Mouse (Mus musculus): ENCODE data around the gene Nom1. TPM values are rescaled to one million over a fixed set of nuclear protein-coding genes. Genes with fewer than 3 reads are reported as not detected.

Gene Nom1
- polyA plus RNA-seq, 1 experiment from 2014 or later: 13.4 TPM

DNA sequence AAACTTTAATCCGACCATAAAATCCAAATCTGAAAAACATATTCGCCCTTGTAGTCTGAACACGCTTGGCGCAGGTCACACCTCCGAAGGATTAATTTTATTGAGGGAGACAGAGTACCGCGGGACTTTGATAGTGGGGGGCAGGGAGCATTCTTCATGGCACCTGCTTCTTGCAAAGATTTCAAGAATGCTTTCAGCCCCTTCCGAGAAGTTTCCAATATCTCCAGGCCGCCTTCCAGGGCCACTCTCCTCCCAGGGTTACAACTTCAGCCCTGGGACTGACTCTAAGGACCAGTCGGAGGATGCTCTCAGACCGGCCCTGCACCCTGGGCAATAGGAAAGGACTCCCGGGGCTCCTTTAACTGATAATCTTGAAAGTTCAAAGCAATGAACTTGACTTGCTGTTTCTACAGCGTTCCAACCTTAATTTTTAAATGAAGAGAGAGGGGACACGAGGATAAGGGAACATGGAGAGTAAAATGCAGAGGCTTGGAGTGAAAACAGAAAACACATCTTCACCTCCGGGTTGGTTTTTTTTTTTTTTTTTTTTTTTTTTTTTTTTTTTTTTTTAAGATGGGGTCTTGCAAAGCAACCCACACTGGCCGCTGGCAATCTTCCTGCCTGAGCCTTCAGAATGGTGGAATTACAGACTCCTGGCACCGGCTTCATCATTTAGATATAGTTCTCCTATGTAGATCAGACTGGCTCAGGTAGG lies 34.0 kb downstream of the Nom1 start:
- H3K27me3 ChIP-seq (ENCODE audit: control insufficient read depth, insufficient read depth, low read length): peaks cover 60% of the 10 kb centered on the region
- 1% methylated on average over 17 of the region's 17 CpGs for WGBS
- ATAC-seq (ENCODE audit: low read depth): no peak
- H3K4me1 ChIP-seq (ENCODE audit: control insufficient read depth, insufficient read depth, low read length): 0 out of 2 replicates have a peak, but pooled peaks cover 6% of the 10 kb centered on the region
- H3K4me3 ChIP-seq (ENCODE audit: low read depth, low read length): peak overlapping the region; percentile 14
- no peaks in the 10 kb centered on the region for H3K9me3 ChIP-seq (ENCODE audit: control insufficient read depth, low read length)
- H3K27ac ChIP-seq (ENCODE audit: low read depth, low read length): no peak overlapping the region
- no peaks in the 10 kb centered on the region for H3K36me3 ChIP-seq (ENCODE audit: control insufficient read depth, insufficient read depth, low read length)
- no peak overlapping the region for H3K9ac ChIP-seq (replicated peaks; ENCODE audit: low read depth, low read length)
- peak overlapping the region; percentile 31; the same call in 1 of the 2 replicates for H3K4me2 ChIP-seq (ENCODE audit: low read depth, low read length)

DNA sequence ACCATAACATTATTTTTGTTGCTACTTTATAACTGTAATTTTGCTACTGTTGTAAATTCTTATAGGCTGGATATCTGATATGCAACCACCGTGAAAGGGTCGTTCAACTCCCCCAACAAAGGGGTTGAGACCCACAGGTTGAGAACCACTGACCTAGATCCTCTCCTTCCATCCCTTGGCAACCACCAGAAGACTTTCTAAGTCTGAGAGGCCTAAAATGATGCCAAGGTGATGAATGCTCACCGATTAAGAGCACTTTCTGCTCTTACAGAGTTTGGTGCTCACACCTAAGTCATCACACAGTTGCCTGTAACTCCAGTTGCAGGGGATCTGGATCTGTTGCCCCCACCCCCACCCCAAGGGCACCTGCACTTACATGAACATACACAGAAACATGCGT lies 35.0 kb downstream of the Nom1 start:
- H3K9ac ChIP-seq (replicated peaks; ENCODE audit: low read depth, low read length): no peak overlapping the region
- no peak for ATAC-seq (ENCODE audit: low read depth)
- H3K36me3 ChIP-seq (ENCODE audit: control insufficient read depth, insufficient read depth, low read length): no peaks in the 10 kb centered on the region
- no peak overlapping the region for H3K4me2 ChIP-seq (ENCODE audit: low read depth, low read length)
- no peak overlapping the region for H3K27ac ChIP-seq (ENCODE audit: low read depth, low read length)
- no peak overlapping the region for H3K4me3 ChIP-seq (ENCODE audit: low read depth, low read length)
- H3K9me3 ChIP-seq (ENCODE audit: control insufficient read depth, low read length): no peaks in the 10 kb centered on the region
- H3K27me3 ChIP-seq (ENCODE audit: control insufficient read depth, insufficient read depth, low read length): peaks cover 67% of the 10 kb centered on the region
- 0 out of 2 replicates have a peak, but pooled peaks cover 6% of the 10 kb centered on the region for H3K4me1 ChIP-seq (ENCODE audit: control insufficient read depth, insufficient read depth, low read length)
- 6% methylated on average over 4 of the region's 4 CpGs for WGBS

DNA sequence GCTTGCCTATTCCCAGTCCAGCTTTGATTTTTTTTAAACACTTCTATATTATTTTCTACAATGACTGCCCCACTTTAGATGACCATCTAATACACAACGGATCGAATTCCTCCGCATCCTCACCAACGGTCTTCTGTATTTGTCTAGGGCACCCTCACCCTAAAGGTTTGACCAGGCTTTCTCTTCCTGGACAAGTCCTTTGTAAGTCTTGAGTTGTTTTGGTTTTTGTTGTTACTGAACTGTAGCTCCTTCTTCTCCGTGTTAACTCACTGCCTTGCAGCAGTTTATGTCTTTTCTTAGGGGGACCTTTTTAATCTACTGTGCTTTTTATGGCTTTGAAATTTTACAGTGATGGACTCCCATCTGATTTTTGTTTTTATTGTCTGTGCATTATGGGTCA lies 35.8 kb downstream of the Nom1 start:
- Histone ChIP-seq H3K4me2 (ENCODE audit: low read depth, low read length) (no peak overlapping the region), H3K36me3 (ENCODE audit: control insufficient read depth, insufficient read depth, low read length) (no peaks in the 10 kb centered on the region), H3K4me1 (ENCODE audit: control insufficient read depth, insufficient read depth, low read length) (0 out of 2 replicates have a peak, but pooled peaks cover 6% of the 10 kb centered on the region), H3K9ac (replicated peaks; ENCODE audit: low read depth, low read length) (no peak overlapping the region), H3K27ac (ENCODE audit: low read depth, low read length) (no peak overlapping the region), H3K9me3 (ENCODE audit: control insufficient read depth, low read length) (no peaks in the 10 kb centered on the region), H3K4me3 (ENCODE audit: low read depth, low read length) (no peak overlapping the region), H3K27me3 (ENCODE audit: control insufficient read depth, insufficient read depth, low read length) (peaks cover 74% of the 10 kb centered on the region)
- ATAC-seq (ENCODE audit: low read depth): no peak
- 8% methylated on average over 5 of the region's 5 CpGs for WGBS

DNA sequence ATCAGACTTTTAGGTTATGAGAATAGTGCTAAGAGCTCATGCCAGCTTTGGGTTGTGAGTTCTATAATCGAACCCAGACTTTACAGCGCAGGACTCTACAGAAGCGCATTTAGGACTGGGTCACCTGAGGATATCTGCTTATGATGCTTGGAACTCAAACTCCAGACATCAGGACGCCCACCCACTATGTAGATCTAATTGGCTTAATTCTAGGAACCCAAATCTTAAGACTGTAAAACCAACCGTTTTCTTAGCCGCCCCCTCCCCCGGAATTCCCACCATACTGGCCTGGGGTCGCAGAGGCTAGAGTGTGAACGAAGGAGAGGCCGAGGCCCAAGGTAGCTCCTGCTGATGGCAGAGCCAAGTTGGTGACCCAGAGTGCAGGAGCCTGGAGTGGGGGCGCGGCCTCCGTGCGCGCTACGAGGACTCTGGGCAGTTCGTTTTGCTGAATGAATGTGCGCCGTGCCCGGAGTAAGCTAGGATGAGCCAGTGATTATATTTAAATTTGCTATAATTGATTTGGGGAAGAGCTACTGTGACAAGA lies 36.5 kb downstream of the Nom1 start:
- 3% methylated on average over 20 of the region's 20 CpGs for WGBS
- ATAC-seq (ENCODE audit: low read depth): no peak
- no peak overlapping the region for H3K4me3 ChIP-seq (ENCODE audit: low read depth, low read length)

DNA sequence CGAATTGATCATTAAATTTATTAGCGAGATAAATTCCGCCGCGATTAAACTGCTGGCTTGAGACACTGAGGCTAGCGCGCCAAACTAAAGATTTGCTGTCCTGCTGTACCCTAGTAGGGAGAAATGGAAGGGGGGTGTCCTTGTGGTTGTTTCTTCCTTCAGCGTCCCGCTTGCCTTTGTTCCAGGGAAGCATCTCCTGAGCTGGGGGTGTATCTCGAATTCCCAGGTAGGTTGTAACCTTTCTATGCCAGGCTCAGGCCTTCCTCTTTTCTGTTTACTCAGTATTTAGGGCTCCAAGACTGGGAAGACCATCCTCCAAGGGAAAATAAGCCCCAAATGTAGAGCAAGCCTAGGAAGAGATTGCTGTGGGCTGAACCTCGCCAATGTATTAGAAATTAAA lies 36.9 kb downstream of the Nom1 start:
- WGBS: 4% methylated on average over 11 of the region's 11 CpGs

More for the DNA sequence above, 36.5 kb downstream of the Nom1 start:
- Histone ChIP-seq H3K9me3 (ENCODE audit: control insufficient read depth, low read length) (no peaks in the 10 kb centered on the region), H3K27ac (ENCODE audit: low read depth, low read length) (no peak overlapping the region), H3K36me3 (ENCODE audit: control insufficient read depth, insufficient read depth, low read length) (no peaks in the 10 kb centered on the region), H3K27me3 (ENCODE audit: control insufficient read depth, insufficient read depth, low read length) (peaks cover 69% of the 10 kb centered on the region), H3K9ac (replicated peaks; ENCODE audit: low read depth, low read length) (no peak overlapping the region), H3K4me2 (ENCODE audit: low read depth, low read length) (no peak overlapping the region), H3K4me1 (ENCODE audit: control insufficient read depth, insufficient read depth, low read length) (0 out of 2 replicates have a peak, but pooled peaks cover 6% of the 10 kb centered on the region)

DNA sequence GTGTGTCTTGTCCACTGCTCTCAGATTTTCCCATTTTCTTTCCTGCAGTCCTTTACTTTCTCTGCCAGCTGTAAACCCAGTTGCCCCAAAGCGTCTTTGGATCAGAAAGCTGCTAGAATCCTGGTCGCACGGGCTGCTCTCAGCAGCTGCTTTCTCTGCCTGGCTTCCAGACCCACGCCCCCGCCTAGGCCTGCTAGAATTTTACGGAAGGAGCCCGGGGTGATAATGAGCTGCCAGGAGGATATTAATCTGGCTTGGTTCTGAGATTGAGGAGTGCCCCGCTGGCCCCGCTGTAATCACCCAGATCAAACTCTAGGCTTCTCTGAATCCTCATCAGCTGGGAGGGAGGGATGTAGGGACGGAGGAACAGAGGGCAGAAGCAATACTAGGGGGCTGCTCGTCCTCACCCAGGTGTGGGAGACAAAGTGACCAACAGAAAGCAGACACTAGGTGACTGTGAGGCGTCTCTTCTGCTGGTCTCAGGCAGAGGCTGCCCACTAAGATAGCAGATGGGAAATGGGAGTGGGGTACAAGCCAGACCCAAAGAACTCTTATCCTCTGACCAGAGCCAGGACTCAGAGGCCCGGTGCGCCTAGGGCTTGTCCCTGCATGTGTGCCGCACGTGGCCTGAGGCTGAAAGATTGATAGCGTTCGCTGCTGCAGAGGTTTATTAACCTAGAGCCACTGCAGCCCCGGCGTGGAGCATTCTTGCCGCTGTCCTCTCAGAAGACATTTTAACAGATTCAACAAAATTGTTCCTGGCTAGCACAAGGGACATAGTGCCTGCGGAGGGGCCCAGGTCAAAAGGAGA lies 37.6 kb downstream of the Nom1 start:
- no peak overlapping the region for H3K27ac ChIP-seq (ENCODE audit: low read depth, low read length)
- peaks cover 61% of the 10 kb centered on the region for H3K27me3 ChIP-seq (ENCODE audit: control insufficient read depth, insufficient read depth, low read length)
- ATAC-seq (ENCODE audit: low read depth): no peak
- no peak overlapping the region for H3K4me3 ChIP-seq (ENCODE audit: low read depth, low read length)
- H3K4me2 ChIP-seq (ENCODE audit: low read depth, low read length): no peak overlapping the region
- WGBS: under 1% methylated on average over 22 of the region's 22 CpGs
- no peaks in the 10 kb centered on the region for H3K9me3 ChIP-seq (ENCODE audit: control insufficient read depth, low read length)
- H3K36me3 ChIP-seq (ENCODE audit: control insufficient read depth, insufficient read depth, low read length): no peaks in the 10 kb centered on the region
- 0 out of 2 replicates have a peak, but pooled peaks cover 6% of the 10 kb centered on the region for H3K4me1 ChIP-seq (ENCODE audit: control insufficient read depth, insufficient read depth, low read length)
- H3K9ac ChIP-seq (replicated peaks; ENCODE audit: low read depth, low read length): no peak overlapping the region

More for the DNA sequence above, 36.9 kb downstream of the Nom1 start:
- ATAC-seq (ENCODE audit: low read depth): no peak
- Histone ChIP-seq H3K4me2 (ENCODE audit: low read depth, low read length) (no peak overlapping the region), H3K27ac (ENCODE audit: low read depth, low read length) (no peak overlapping the region), H3K36me3 (ENCODE audit: control insufficient read depth, insufficient read depth, low read length) (no peaks in the 10 kb centered on the region), H3K9me3 (ENCODE audit: control insufficient read depth, low read length) (no peaks in the 10 kb centered on the region), H3K4me3 (ENCODE audit: low read depth, low read length) (no peak overlapping the region), H3K9ac (replicated peaks; ENCODE audit: low read depth, low read length) (no peak overlapping the region), H3K4me1 (ENCODE audit: control insufficient read depth, insufficient read depth, low read length) (0 out of 2 replicates have a peak, but pooled peaks cover 6% of the 10 kb centered on the region), H3K27me3 (ENCODE audit: control insufficient read depth, insufficient read depth, low read length) (peaks cover 64% of the 10 kb centered on the region)

DNA sequence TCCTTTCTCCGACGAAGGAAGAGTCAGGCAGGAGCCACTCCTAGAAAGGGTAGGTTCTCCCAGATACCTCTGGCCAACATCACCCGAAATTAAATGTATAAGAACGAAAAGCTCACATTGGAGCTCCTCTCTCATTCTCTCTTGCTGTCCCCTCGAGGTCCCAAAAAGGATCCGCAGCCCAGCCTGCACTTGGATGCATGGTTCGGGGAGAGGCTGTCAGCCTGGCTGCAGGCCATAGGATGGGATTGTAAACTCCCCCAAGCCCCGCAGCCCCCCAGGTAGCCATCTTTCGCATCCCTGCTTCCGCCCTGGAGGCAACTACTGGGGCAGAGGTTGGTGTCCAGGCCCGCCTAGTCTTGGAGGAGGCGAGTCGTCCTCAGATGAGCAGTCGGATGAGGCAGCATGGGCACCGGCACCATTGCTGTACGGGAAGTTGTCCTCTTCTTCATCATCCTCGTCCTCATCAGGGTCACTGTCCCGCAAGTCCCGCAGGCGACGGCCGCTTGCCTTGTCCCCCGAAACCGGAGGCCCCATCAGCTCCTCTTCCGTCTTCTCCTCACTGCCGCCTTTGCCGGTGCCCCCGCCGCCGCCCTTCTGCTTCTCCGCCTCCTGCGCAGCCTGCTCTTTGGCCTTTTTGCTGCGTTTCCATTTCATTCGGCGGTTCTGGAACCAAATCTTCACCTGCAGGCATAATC lies 39.2 kb downstream of the Nom1 start:
- 5% methylated on average over 35 of the region's 35 CpGs for WGBS
- no peak overlapping the region; the same call in 1 of the 2 replicates for H3K4me2 ChIP-seq (ENCODE audit: low read depth, low read length)
- H3K9ac ChIP-seq (replicated peaks; ENCODE audit: low read depth, low read length): no peak overlapping the region
- no peaks in the 10 kb centered on the region for H3K36me3 ChIP-seq (ENCODE audit: control insufficient read depth, insufficient read depth, low read length)
- ATAC-seq (ENCODE audit: low read depth): no peak
- peaks cover 65% of the 10 kb centered on the region for H3K27me3 ChIP-seq (ENCODE audit: control insufficient read depth, insufficient read depth, low read length)
- no peak overlapping the region for H3K4me3 ChIP-seq (ENCODE audit: low read depth, low read length)
- no peak overlapping the region for H3K27ac ChIP-seq (ENCODE audit: low read depth, low read length)
- H3K4me1 ChIP-seq (ENCODE audit: control insufficient read depth, insufficient read depth, low read length): peaks cover 8% of the 10 kb centered on the region; the same call in 1 of the 2 replicates
- H3K9me3 ChIP-seq (ENCODE audit: control insufficient read depth, low read length): no peaks in the 10 kb centered on the region

DNA sequence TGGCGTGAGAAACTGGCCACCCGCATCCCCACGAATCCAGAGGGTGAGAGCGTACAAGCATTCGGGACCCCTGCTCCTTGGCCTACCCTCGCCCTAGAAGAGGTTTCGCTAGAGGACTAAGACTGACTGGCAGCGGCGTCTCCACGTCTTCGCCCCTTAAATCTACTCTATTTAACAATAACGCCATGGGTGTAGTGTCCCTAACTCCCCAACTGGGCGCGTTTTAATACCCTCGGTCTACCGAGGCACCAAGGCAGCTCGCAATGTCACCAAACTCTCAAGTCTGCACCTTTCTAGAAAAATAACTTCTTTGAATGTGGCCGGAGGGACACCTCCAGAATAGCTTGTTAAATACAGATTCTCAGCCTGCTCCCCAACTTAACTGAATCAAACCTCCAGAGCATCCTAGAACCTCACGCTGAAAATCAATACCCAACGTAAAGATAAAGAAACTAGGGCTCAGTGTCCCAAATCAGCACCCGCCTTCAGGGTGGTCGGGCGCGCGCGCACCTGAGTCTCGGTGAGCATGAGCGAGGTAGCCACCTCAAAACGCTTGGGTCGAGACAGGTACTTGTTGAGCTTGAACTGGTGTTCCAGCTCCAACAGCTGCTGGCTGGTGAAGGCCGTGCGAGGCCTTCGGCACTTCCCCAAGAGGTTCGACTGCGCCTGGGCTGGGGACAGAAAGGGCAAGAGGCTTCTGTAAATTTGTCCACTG lies 39.9 kb downstream of the Nom1 start:
- no peak overlapping the region for H3K4me2 ChIP-seq (ENCODE audit: low read depth, low read length)
- H3K27me3 ChIP-seq (ENCODE audit: control insufficient read depth, insufficient read depth, low read length): peaks cover 66% of the 10 kb centered on the region
- no peak overlapping the region for H3K9ac ChIP-seq (replicated peaks; ENCODE audit: low read depth, low read length)
- 2% methylated on average over 35 of the region's 35 CpGs for WGBS
- no peak overlapping the region for H3K4me3 ChIP-seq (ENCODE audit: low read depth, low read length)
- no peaks in the 10 kb centered on the region for H3K36me3 ChIP-seq (ENCODE audit: control insufficient read depth, insufficient read depth, low read length)
- H3K9me3 ChIP-seq (ENCODE audit: control insufficient read depth, low read length): no peaks in the 10 kb centered on the region
- ATAC-seq (ENCODE audit: low read depth): no peak
- H3K27ac ChIP-seq (ENCODE audit: low read depth, low read length): no peak overlapping the region
- peaks cover 8% of the 10 kb centered on the region; the same call in 1 of the 2 replicates for H3K4me1 ChIP-seq (ENCODE audit: control insufficient read depth, insufficient read depth, low read length)

Data from neural tube, embryonic 14.5 days (tissue).